8 mouse cellular contexts compared by ENCODE assay signal in the genomic region with DNA sequence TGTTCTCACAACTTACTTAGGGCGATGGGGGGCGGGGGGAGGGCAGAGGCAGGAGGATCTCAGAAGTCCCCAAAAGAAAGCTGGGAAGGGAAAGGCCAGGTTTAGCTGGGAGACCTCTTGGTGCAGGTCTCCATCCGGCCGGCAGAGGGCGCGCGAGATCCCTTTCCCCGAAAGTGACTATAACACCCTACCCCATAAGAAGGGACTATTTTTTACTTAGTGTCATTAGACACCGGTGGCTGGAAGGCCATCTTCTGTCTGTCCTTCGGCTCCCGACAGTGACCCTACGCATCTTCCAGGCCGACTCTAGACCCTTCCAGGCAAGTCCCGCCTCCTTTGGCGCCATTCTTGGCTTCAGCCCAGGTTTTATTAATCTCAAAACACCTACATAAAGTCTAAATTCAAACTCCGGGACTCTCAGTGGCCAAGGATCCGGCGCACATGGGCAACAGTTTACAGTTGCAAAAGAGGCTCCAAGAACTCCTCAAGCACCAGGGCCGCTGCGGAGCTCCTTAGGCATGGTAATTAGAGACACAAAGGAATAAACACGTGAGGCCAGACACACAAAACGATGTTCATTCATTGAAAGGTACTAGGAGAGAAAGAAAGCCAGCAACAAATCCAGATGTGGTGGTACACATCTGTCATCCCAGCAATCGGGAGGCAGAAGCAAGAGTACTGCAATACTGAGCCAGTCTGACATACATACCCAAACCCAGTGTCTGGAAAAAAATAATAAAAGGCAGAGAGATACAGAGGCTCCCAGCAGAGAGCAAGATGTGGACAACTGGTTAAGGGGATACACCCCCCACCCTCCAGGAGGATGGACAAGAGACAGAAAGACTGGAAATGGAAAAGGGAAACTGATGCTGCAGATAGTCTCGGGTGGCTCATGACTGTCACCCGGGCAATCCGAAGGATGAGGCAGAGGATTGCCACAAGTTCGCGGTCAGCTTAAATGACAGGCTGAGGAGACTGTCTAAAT. TPM values are rescaled to one million over a fixed set of nuclear protein-coding genes. Genes with fewer than 3 reads are reported as not detected.
DNase-seq lines count a peak whose midpoint lies in the region; ATAC-seq lines count a peak whose summit lies in the region.

A gene (plus strand): TSS at position 563 of the 985 bp plus-strand sequence.

- H3K27ac ChIP-seq in hindbrain, embryonic 15.5 days (replicated peaks) = no peak within 1 kb of the TSS

- DNase-seq in ZHBTc4 (ENCODE audit: low read depth, low spot score) = peak; percentile 83
- peak; percentile 77 to 86 for DNase-seq in cerebellum, postnatal 25 days
- DNase-seq in gastrocnemius, adult 8-10 months (ENCODE audit: low spot score in 2 of 2) = peak; percentile 66 to 78
- DNase-seq in layer of hippocampus, postnatal 36 days = peak; percentile 50 to 67
- DNase-seq in lung, postnatal 14 days = peak; percentile 86
- peak; percentile 72 for DNase-seq in retina, embryonic 14.5 days (ENCODE audit: low spot score)
- DNase-seq in urinary bladder, postnatal 14 days (ENCODE audit: low spot score) = peak; percentile 80

- no peak within 1 kb of the TSS for H3K9ac ChIP-seq in hindbrain, embryonic 15.5 days

- no peaks in the 10 kb centered on the region for H3K36me3 ChIP-seq in hindbrain, embryonic 15.5 days

- 11% methylated on average over 28 of the region's 28 CpGs for WGBS in hindbrain, embryonic 15.5 days

- no peaks in the 10 kb centered on the region for H3K9me3 ChIP-seq in hindbrain, embryonic 15.5 days

- peaks cover 8% of the 10 kb centered on the region; the same call in 1 of the 2 replicates for H3K4me1 ChIP-seq in hindbrain, embryonic 15.5 days (replicated peaks)

- peak within 1 kb of the TSS; percentile 51 for H3K4me2 ChIP-seq in hindbrain, embryonic 15.5 days

- ATAC-seq in hindbrain, embryonic 15.5 days (ENCODE audit: low FRiP score, low read depth) = no peak

- peaks cover 59% of the 10 kb centered on the region for H3K27me3 ChIP-seq in hindbrain, embryonic 15.5 days

- peak within 1 kb of the TSS; percentile 29 for H3K4me3 ChIP-seq in hindbrain, embryonic 15.5 days

RNA-seq across cellular contexts. Expression of the gene that starts here (rescaled TPM):
- total RNA-seq in gastrocnemius, adult 8-10 months (2022) = 10 to 100 TPM; 78.8 to 94.6 (median 88.3) TPM
- not detected in 2 replicates for polyA plus RNA-seq in hindbrain, embryonic 15.5 days (2015; fragmentation: Nextera tagmentation; extraction: Ambion mirVana)
- not detected for total RNA-seq in layer of hippocampus, postnatal 36 days (2021)

Comparison
In these comparisons a context has a peak if more than half of its experiments do, and no peak if none do; other contexts are left out.
1. RNA of the gene that starts here (total RNA-seq): 78.8 to 94.6 TPM in gastrocnemius, adult 8-10 months; not detected in layer of hippocampus, postnatal 36 days; every median in the first group is over 10 times any median in the second.
2. Peak in DNase-seq in layer of hippocampus, postnatal 36 days; RNA of the gene not detected or under 1 TPM.
3. Peak in every context shown above with its lines, with median percentiles within 50 percentile points of each other: DNase-seq.